Mouse (Mus musculus) embryonic facial prominence, embryonic 11.5 days (tissue): ENCODE data around the gene Jazf1. TPM values are rescaled to one million over a fixed set of nuclear protein-coding genes. Genes with fewer than 3 reads are reported as not detected.

Experiments used
- ATAC-seq: fragments of 200-750 bp; cut with Nextera tagmentation; replicated peaks from 2 replicates; pipeline ENCODE4 v1.8.0; 2017; ENCODE audit warnings: low read depth; ENCODE audit not compliant: insufficient number of reproducible peaks, low FRiP score, low TSS enrichment
- DNase-seq: peaks from one replicate; pipeline ENCODE4 v3.0.0-alpha.2; 2015; ENCODE audit warnings: low spot score
- H3K27ac ChIP-seq: fragments of 300-500 bp; sonication (generic); replicated peaks from 2 replicates; pipeline ENCODE4 v1.5.1; 2014; ENCODE audit warnings: mild to moderate bottlenecking, low read depth, low read length, control low read depth
- H3K27me3 ChIP-seq: fragments of 300-500 bp; sonication (generic); 2 replicates; pipeline ENCODE4 v1.6.1; 2014; ENCODE audit warnings: mild to moderate bottlenecking, low read length, moderate library complexity, mixed read lengths; ENCODE audit not compliant: control insufficient read depth, insufficient read depth
- H3K36me3 ChIP-seq: fragments of 300-500 bp; sonication (generic); replicated peaks from 2 replicates; pipeline ENCODE4 v1.6.1; 2014; ENCODE audit warnings: low read depth, mild to moderate bottlenecking, low read length, moderate library complexity, mixed read lengths; ENCODE audit not compliant: control insufficient read depth, insufficient read depth
- H3K4me1 ChIP-seq: fragments of 300-500 bp; sonication (generic); 2 replicates; pipeline ENCODE4 v1.6.1; 2014; ENCODE audit warnings: low read length, mixed read lengths; ENCODE audit not compliant: control insufficient read depth, insufficient read depth
- H3K4me2 ChIP-seq: fragments of 300-500 bp; sonication (generic); 2 replicates; pipeline ENCODE4 v1.6.1; 2014; ENCODE audit warnings: low read depth, mild to moderate bottlenecking, control low read depth, low read length, moderate library complexity
- H3K4me3 ChIP-seq: fragments of 300-500 bp; sonication (generic); 2 replicates; pipeline ENCODE4 v1.5.1; 2014; ENCODE audit warnings: low read depth, low read length, control low read depth
- H3K9ac ChIP-seq: fragments of 300-500 bp; sonication (generic); replicated peaks from 2 replicates; pipeline ENCODE4 v1.6.1; 2014; ENCODE audit warnings: mild to moderate bottlenecking, control low read depth, low read length
- H3K9me3 ChIP-seq: fragments of 300-500 bp; sonication (generic); replicated peaks from 2 replicates; pipeline ENCODE4 v1.6.1; 2016; ENCODE audit warnings: mild to moderate bottlenecking, low read length, inconsistent platforms, mixed read lengths; ENCODE audit not compliant: control insufficient read depth
- WGBS: fragments of 180-500 bp; shearing (Covaris S2); extraction: QIAGEN DNeasy Blood & Tissue Kit; methylation state at CpG from one replicate; pipeline ENCODE4 v1.1.7; 2014; 5-methylcytosine and 5-hydroxymethylcytosine counted together
- polyA plus RNA-seq: library from polyadenylated mRNA; unstranded; fragments of >200 nt; fragmentation: Nextera tagmentation; extraction: Ambion mirVana; gene quantifications from 2 replicates; pipeline ENCODE4 v1.2.1, GENCODE M21; 2014

Gene Jazf1
- polyA plus RNA-seq, 1 experiment from 2014 or later: 5.0 TPM

DNA sequence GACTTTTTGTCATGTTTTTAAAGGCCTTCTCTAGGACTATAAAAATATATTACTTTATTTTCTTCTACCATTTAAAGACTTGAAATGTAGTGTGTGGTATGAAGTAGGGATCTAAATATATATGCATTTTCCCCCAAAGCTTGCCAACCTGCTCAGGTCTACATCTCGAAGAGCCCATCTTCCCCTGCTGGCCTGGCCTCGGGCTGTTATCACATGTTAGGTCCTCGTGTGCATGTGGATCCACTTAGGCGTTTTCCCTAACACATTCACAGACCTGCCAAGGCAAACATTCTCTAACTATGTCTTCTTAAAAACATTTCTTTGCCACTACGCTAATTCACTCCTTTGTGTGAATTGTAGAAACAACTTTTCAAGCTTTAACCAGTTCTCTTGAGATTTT lies 125.9 kb downstream of the Jazf1 start:
- Histone ChIP-seq H3K4me1 (no peaks in the 10 kb centered on the region), H3K4me2 (no peak overlapping the region), H3K36me3 (no peaks in the 10 kb centered on the region), H3K27me3 (no peaks in the 10 kb centered on the region), H3K27ac (no peak overlapping the region), H3K9ac (no peak overlapping the region), H3K9me3 (no peaks in the 10 kb centered on the region), H3K4me3 (no peak overlapping the region)
- ATAC-seq (no peak), DNase-seq (no peak)
- 54% methylated on average over 5 of the region's 5 CpGs for WGBS

GRCm38 (mm10) chr6:52942101-52942500 lies 126.3 kb downstream of the Jazf1 start:
- H3K27ac ChIP-seq: no peak overlapping the region
- ATAC-seq (no peak), DNase-seq (no peak)
- no peak overlapping the region for H3K4me2 ChIP-seq
- H3K4me3 ChIP-seq: no peak overlapping the region
- no peaks in the 10 kb centered on the region for H3K36me3 ChIP-seq
- H3K9me3 ChIP-seq: no peaks in the 10 kb centered on the region
- WGBS: 63% methylated on average over 5 of the region's 5 CpGs
- no peaks in the 10 kb centered on the region for H3K27me3 ChIP-seq
- no peak overlapping the region for H3K9ac ChIP-seq
- no peaks in the 10 kb centered on the region for H3K4me1 ChIP-seq

- Histone ChIP-seq H3K27me3 (no peaks in the 10 kb centered on the region), H3K36me3 (no peaks in the 10 kb centered on the region), H3K4me1 (0 out of 2 replicates have a peak, but pooled peaks cover 2% of the 10 kb centered on the region), H3K4me3 (no peak overlapping the region), H3K9ac (no peak overlapping the region), H3K27ac (no peak overlapping the region), H3K9me3 (no peaks in the 10 kb centered on the region), H3K4me2 (no peak overlapping the region)
- 66% methylated on average over 3 of the region's 3 CpGs for WGBS
- ATAC-seq (no peak), DNase-seq (no peak)
These were observed 130.5 kb downstream of the Jazf1 start for GRCm38 (mm10) chr6:52937916-52938315.

DNA sequence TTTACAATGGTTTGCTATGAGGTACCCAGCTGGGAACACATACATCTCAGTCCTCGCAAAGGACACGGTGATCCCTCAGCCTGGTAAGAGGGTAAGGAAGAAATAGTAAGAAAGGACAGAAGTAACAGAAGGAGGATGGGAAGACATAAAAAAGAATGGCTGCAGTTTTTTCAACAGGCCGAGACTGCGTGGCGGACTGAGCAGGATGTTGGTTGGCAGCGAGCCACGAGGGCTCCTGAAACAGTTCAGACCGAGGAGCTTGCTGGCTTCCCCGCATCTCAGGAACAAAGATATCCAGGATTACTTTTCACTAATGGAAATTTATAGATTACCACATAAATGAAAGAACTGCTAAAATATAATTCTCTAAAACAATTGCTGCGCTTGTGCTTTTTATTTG lies 131.4 kb downstream of the Jazf1 start:
- Histone ChIP-seq H3K27me3 (no peaks in the 10 kb centered on the region), H3K4me3 (no peak overlapping the region)

DNA sequence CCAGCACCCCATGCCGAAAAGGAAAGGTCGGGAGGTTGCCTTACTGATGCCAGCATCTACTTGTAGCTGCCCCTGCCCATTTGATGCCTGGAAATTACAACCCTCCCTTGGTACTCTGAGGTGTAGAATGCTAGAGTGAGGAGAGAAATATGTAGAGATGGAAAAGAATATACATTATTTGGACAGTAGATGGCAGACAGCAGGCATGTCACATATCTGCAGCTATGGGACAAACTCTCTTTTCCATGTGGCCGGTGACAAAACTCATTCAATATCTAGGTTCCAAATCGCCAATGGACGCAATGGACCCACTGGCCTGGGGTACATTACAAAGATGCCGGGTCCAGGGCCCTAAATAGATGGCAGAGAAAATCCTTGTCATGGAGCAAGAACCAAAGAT lies 134.4 kb downstream of the Jazf1 start:
- no peak overlapping the region for H3K27ac ChIP-seq
- no peaks in the 10 kb centered on the region for H3K36me3 ChIP-seq
- WGBS: 85% methylated on average over 6 of the region's 6 CpGs
- H3K9me3 ChIP-seq: no peaks in the 10 kb centered on the region
- no peaks in the 10 kb centered on the region for H3K27me3 ChIP-seq
- no peak for ATAC-seq
- no peak overlapping the region for H3K4me3 ChIP-seq
- no peak overlapping the region for H3K4me2 ChIP-seq
- 0 out of 2 replicates have a peak, but pooled peaks cover 2% of the 10 kb centered on the region for H3K4me1 ChIP-seq
- DNase-seq: no peak
- no peak overlapping the region for H3K9ac ChIP-seq

More for the DNA sequence above, 131.4 kb downstream of the Jazf1 start:
- no peak overlapping the region for H3K4me2 ChIP-seq
- whole genome bisulfite sequencing: 80% methylated on average over 10 of the region's 10 CpGs
- no peak overlapping the region for H3K27ac ChIP-seq
- DNase-seq (no peak), ATAC-seq (no peak)
- H3K4me1 ChIP-seq: 0 out of 2 replicates have a peak, but pooled peaks cover 2% of the 10 kb centered on the region
- H3K9ac ChIP-seq: no peak overlapping the region
- H3K9me3 ChIP-seq: no peaks in the 10 kb centered on the region
- H3K36me3 ChIP-seq: no peaks in the 10 kb centered on the region

DNA sequence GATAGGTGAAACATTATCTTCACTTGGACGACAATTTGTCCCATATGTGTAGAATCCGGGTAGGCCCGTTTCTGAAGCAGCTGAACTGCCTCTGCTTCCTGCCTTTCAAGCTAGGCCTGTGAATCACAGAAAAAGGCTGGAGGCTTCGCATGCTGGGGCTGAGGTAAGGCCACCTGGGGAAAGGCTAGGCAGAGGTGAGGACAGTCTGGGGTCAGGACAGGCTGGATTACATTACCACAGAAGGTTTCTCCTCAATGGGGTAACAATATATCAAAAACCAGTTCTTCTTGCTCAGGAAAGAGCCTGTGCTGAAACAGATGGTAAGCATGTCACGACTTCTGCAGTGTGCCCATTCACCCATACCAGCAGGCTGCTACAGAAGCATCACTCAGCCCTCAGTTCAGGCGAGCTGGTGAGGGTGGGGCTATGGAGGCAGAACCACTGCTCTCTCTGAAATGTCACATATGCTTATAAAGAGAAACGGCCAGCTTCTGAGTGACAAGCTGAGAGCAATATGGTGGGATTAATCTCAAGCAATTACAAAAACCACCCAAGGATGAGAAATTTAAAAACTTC lies 135.7 kb downstream of the Jazf1 start:
- no peaks in the 10 kb centered on the region for H3K36me3 ChIP-seq
- H3K27ac ChIP-seq: no peak overlapping the region
- WGBS: 14% methylated on average over 7 of the region's 7 CpGs
- H3K4me1 ChIP-seq: 0 out of 2 replicates have a peak, but pooled peaks cover 2% of the 10 kb centered on the region
- no peaks in the 10 kb centered on the region for H3K9me3 ChIP-seq
- no peak overlapping the region for H3K9ac ChIP-seq
- ATAC-seq (peak; percentile 62; the same call in 1 of the 2 replicates), DNase-seq (peak; percentile 75)
- no peak overlapping the region for H3K4me3 ChIP-seq
- H3K27me3 ChIP-seq: no peaks in the 10 kb centered on the region
- H3K4me2 ChIP-seq: no peak overlapping the region

DNA sequence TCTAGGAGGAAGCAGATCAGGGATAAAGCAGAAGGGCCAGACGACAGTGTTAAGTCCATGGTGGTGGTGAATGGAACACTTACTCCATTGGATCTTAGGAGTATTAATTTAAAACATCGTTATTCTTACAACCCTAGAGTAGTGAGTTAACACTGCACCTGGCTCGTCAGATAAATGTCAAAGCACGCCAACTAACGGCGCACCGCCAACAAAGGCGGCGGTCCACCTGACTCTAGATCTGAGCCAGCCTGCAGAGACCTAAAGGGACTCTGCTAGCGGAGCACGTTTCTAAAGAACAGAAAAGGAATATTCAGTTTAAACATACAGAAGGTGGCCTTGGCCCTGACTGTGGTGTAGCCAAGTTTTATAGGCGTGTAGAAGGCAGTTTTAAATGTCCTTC lies 139.1 kb downstream of the Jazf1 start:
- ATAC-seq (no peak), DNase-seq (no peak)
- Histone ChIP-seq H3K9ac (no peak overlapping the region), H3K4me3 (no peak overlapping the region), H3K4me1 (0 out of 2 replicates have a peak, but pooled peaks cover 2% of the 10 kb centered on the region), H3K27ac (no peak overlapping the region), H3K9me3 (no peaks in the 10 kb centered on the region), H3K36me3 (no peaks in the 10 kb centered on the region), H3K4me2 (no peak overlapping the region), H3K27me3 (no peaks in the 10 kb centered on the region)
- WGBS: 87% methylated on average over 12 of the region's 12 CpGs

DNA sequence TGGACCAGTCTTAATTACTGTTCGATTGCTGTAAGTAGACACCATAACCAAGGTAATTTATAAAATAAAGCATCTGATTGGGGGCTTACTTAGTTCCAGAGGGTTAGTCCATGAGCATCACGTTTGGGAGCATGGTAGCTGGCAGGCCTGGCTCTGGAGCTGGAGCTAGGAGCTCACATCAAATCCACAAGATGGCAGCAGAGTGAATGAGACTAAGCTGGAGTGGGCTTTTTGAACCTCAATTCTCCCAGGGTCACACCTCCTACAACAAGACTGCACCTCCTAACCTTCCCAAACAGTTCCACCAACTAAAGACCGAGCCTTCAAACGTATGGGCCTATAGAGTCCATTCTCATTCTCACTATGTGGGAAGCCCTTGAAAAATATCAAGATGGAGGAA lies 141.5 kb downstream of the Jazf1 start:
- H3K4me3 ChIP-seq: no peak overlapping the region
- H3K9me3 ChIP-seq: no peaks in the 10 kb centered on the region
- DNase-seq (peak; percentile 50), ATAC-seq (no peak)
- H3K27me3 ChIP-seq: no peaks in the 10 kb centered on the region
- H3K9ac ChIP-seq: no peak overlapping the region
- no peaks in the 10 kb centered on the region for H3K4me1 ChIP-seq
- H3K4me2 ChIP-seq: no peak overlapping the region
- no peaks in the 10 kb centered on the region for H3K36me3 ChIP-seq
- H3K27ac ChIP-seq: no peak overlapping the region
- 77% methylated on average over 4 of the region's 4 CpGs for WGBS
